Mouse (Mus musculus) urinary bladder, postnatal 25 days (tissue): ENCODE data around the gene Calr.

Experiments
- DNase-seq: peaks from one replicate; pipeline ENCODE4 v3.0.0; 2022; ENCODE audit warnings: low spot score

The Calr gene

DNA sequence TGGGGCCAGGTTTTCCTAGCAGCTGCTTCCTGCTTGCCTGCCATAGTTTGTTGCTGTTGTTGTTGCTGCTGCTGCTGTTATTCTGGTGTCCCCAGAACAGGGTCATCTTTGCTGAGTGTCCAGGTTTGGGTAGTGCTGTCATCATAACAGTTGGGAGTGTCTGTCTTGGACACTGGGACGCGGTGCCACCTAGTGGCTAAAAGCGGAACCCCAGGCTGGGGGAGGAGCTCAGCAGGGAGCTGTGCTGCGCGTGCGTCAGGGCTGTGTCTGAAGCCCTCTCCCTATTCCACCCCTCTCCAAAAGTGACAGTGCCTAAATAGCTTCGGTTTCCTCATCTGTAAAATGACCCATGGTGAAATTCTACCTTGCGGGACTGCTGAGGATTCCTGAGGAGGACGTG lies 31.2 kb downstream of the Calr start:
- DNase-seq: peak; percentile 99

DNA sequence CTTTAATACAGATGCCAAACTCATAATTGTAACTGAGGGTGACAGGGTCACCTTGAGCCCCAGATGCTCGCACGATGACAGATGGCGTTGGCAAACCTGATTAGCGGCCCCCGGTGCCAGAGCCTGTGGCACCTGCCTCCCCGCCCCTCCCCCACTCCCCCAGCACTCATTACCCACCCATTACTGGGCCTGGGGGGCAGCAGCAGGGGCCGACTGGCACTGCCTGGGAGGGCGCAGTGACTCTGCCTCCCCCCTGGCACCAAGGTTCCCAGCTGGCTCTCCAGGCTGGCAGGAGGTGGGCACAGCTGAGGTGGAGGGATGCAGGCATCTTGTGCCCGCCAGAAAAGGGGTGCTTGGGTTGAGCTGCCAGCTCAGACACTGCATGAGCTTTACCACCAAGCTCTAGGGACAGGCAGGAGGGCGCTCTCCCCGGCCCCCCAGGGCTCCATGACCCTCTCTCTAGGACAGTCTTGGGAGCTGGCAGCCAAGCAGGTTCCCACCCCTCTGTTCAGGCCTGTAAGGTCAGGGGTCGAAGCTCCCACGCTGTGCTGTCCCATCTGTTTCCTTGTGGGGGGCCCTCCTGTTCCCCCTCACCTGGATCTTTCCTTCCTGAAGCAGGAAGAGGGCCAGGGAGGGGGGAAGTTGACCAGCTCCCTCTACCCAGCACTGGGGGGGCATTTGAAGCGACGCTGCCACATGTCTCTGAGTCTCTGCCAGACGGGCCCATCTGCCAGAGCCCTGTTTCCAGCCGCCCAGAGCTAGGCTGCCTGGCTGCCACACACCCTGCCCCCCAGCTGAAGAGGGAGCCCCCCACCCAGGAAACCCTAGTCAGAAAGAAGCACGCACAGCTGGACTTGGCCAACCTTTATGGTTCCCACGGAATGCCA lies 31.9 kb downstream of the Calr start:
- no peak for DNase-seq

DNA sequence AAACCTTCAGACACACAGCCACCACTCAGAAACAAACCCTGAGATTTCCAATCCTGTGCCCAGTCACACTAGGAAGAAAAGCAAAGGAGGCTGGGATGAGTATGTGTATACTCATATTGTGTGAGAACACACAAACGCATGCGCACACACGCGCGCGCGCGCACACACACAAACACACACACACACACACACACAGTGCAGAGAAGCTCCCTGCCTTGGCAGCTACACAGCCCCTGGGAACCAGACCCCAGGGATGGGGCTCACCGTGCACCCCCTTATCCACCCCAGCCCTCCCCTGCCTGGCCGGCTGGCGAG lies 32.5 kb downstream of the Calr start:
- DNase-seq: no peak

DNA sequence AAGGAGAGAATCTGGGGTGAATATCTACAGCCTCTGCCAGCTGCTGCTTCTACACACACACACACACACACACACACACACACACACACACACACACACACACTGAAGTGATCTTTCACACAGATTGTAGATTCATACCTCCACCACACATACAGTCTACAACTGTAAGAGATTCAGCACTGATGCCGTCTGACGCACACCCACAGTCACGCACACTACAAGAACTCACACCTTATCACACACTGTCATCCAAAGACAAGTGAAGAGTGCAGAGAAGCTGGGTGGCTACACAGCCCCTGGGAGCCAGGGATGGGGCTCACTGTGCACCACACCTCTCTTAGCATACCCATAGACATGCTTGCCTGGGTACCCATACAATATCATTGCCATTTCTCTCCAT lies 32.9 kb downstream of the Calr start:
- DNase-seq: no peak

DNA sequence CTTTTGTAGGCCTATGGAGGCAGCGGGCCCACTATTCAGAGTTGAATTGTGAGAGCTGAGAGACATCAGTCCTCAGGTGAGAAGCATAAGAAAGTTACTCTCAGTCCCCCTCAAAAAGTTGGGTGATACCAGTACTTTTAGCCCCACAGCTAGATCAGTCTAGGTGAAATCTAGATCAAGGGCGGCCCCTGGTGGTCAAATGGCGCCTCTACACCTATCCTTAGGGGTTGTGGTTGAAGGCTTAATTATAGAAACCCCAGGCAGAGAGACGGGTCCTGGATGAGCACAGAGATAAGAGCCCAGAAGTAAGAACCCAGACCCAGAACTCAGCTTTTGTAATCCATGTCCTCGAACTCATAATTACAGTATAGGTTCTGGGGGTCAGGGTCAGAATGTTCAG lies 33.7 kb downstream of the Calr start:
- DNase-seq: peak; percentile 84

DNA sequence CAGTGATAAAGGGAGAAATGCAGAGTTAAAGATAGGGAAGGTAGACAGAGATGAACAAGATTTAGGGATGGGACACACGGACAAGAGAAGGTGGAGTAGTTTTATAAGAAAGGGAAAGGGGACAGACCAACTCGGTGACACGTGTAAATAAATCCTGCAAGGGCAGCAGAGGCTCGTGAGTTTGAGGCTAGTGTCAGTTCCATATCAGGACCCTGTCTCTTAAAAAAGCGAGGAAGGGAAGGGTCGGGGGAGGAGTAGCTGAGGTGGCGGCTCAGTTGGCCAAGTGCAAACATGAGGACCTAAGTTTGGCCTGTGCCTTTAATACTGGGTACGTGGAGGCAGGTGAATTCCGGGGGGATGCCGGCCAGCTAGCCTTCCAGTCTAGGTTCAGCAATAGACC lies 35.4 kb downstream of the Calr start:
- DNase-seq: no peak

DNA sequence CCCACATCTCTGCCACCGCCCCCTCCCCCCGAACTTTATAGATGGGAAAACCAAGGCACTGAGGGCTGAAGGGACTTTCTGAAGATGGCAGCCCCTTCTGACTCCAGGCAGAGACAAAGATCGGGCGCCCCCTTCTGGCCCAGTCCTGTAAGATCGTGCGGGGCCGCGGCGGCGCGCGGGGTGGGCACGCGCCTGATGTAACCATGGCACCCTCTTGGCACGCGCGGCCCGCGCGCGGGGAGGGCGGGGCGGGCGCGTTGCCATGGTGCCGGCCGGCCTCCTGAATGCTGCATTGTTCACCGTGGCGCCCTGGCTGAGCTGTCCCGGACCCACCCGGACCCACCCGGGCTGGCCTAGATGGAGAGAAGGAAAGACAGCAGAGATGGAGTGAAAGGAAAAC lies 35.8 kb downstream of the Calr start:
- DNase-seq: peak; percentile 94

DNA sequence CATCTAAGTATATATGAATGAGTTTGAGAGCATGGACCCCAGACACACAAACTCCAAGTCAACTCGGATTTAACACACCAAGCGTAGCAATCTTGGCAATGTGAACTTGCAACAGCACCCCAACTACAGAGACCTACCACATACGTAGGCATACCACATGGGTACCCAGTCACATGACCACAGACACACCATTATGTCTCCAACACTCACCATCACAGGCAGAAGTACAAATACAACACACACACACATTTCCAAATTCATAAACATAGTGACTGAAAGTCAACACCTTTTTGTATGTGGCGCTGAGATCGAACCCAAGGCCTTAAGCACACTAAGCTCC lies 36.8 kb downstream of the Calr start:
- no peak for DNase-seq

DNA sequence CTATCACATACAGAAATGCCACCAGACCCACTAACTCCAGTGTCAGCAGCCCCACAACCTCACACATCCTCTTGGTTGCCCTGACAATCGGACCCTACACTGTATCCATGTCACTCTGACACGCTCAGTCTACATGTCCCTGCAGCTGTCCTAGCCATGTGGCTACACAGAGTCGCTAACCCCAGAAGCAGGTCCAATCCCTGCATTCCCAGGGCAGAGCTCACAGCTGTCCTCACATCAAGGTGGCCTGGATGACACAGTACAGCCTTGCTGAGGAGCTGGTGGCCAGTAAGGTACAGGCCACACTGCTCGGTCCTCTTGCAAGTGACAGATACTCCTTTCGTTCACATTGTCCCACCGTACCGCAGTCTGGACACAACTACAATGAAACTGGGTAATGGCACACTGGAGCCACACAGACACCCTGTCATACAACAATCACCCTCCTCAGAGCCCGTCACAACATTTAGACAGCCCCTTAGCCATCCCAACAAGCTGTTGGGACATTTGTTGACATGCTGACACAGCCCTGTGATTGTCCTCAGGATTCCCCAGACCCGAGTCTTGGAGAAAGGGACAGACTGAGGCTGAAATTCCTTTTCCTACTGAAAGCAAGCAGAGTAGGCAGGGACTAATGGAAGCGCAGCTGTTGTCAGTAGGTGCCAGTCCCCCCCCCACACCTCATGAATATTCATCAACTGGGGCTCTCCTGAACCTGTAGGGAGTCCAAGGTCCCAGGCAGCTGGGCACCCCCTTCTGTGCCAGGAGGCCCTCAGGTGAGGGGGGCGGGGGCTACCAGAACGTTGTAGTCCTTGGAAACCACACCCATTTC lies 37.4 kb downstream of the Calr start:
- no peak for DNase-seq

DNA sequence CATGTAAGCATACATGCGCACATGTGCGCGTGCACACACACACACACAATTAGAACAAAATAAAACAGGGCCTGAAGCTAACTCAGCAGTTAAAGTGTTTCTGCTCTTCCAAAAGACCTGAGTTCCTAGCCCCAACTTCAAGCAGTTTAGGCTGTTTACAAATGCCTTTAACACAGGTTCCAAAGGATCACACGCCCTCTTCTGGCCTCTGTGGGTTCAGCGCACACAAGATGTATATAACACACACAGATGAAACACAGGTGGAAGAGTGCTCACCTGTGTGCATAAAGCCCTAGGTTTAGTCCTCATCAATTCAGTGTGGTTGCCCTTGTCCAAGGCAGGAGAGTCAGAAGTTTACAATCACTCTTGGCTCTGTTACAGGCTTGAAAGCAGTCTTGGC lies 40.7 kb downstream of the Calr start:
- DNase-seq: no peak

DNA sequence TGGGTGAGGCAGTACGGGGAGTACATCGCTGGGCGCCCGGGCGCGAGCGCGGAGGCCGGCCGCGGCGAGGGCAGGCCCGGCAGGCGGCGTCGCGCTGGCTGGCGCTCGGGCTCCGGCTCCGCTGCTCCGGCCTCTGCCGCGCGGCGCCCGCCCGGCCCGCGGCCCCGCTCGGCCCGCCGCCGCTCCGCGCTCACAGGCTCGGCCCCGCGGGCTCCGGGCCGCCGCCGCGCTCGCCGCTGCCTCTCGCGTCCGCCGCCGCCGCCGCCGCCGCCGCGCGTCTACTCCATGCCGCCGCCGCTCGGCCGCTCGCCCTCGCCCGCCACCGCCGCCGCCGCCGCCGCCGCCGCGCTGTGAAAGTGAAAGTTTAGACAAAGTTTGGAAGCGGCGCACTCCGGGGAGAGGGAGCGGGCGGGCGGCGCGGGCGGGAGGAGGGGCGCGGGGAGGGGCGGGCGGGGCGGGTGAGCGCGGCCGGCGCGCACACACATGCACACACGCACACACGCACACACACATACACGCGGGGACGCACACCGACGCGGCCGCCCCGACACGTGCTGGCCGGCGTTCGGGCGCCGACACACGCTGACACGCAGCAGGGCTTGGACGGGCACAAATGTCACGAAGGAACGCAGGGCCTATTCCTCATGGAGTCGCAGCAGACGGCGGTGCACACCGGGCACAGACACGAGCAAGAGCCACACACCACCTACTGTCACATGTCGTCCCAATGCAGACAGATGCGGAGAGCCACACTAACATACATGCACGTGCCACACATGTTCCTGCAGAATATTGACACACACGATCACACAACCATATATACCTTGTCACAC lies 46.5 kb downstream of the Calr start, which contains the start of gene Nfix:
Gene Nfix, minus strand, starts transcription at position 346 of the 833 bp plus-strand sequence.
- DNase-seq: peak; percentile 67

DNA sequence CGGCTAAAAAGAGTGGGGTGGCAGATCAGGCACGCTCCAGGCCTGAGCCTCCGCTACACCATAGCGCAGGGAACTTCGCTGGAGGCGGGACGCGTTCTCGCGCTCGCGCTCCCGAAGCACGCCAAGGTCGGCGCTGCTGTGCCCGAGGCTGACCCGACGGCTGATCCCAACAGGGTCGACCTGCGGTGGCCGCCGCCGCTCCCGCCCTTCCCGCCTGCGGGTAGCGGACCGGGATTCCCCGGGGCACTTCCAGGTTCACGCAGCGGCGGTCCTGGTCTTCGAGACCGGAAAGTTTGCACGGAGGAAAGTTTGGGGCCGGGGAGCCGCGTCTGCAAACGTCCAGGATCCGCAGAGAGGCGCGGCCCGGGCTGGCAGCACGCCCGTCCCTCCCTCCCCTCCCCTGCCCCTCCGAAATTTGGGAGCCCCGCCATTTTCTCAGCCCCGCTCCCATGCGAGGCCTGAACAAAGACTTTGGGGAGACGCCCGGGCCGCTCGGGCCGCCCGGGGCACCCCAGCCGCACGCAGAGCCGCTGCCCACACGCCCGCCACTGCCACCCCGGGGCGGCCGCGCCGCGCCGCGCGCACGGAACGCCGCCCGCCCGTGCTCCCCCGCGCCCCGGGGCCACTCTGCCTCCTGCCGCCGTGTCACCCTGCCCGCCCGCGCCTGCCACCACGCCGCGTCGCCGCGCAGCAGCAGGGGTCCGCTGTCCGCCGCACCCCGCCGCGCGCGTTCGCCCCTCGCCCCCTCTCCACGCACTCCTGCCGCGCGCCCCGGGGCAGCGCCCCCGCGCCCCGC lies 47.4 kb downstream of the Calr start:
- DNase-seq: peak; percentile 60

DNA sequence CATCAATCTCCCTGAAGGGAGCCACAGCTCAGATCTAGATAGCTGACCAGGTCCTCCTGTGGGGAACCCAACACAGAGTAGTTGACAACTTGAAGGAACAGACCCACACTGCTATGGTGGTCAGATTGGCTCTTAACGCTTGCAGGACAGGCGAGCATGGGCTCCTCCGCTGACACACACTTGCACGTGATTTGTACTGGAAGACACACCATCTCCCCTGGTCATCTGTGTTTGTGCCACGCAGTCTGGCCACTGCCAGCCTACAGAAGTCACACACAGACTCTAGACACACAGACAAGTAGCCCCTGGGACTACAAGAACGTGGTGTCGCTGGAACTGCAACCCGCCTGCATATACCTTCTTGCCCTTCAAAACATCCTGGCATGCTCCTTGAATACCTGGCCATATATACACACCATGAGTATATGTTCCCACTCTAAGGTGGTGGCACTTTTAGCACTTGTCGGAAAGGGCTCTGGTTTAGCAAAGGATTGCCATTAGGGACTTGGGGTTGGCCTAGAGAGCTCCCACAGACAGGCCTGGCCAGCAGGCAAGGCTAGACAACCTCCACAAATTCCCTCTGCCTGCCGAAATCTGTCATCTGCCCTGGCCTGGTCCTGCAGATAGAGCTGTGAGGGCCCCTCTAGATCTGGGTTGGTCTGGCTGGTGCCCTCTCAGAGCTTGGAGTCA lies 48.1 kb downstream of the Calr start:
- no peak for DNase-seq

DNA sequence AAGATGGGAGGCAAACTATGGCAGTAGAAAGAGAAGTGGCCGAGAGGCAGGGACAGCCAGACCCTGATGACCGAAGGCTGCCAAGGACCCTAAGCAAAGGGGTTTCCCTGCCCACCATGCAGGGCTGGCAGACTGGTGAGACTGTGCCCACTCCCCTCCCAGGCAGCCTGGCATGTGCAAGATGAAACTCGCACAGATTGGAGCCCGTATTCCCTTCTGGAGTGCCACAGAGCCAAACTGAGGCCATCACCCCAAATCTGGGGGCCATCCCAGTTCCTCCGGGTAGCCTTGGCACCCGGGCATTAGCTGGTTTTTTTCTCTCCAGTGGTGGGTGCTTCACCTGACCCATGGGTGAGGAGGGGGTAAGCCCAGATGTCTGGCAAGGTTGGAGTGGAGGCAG lies 48.8 kb downstream of the Calr start:
- no peak for DNase-seq

DNA sequence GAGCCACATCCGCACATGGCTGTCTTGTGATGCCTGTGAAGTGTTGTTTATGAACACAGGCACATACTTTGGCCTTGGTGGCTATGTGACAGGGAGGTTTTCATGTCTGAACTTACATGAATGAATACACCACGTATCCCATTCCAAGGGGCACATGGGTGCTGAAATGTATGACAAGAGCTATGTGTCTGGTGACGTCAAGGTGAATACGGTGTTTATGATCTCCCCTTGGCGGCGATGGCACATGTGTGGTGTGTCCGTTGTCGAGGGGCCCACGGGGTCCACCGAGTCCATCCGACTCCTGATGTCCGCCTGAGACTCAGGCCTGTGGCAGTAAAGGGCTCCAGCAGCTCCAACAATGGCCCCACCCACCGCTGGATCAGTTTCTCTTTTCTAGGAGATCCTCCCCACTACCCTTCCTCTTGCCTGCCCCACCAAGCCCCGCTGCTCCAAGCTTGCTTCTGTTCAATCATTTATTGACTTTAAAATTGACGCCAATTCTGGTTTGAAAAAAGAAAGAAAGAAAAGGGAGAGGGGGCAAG lies 49.4 kb downstream of the Calr start:
- DNase-seq: no peak

DNA sequence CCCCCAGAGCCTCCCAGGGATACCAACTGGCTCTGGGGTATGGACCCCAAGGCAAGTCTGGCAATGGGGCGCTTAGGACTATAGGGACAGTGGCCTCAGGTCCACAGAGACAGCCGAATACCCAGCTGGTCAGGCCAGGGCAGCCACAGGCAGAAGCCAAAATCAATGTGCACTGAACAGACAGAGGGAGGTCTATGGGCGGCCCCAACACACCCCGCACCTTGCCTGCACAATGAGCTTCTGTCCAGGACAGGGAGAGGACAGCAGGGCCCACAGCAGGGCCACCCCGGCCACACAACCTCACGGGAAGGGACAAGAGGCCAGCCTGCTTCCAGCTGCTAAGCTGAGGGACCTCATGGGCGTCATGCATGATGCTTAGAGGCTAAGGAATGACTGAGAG lies 52.2 kb downstream of the Calr start:
- DNase-seq: no peak

DNA sequence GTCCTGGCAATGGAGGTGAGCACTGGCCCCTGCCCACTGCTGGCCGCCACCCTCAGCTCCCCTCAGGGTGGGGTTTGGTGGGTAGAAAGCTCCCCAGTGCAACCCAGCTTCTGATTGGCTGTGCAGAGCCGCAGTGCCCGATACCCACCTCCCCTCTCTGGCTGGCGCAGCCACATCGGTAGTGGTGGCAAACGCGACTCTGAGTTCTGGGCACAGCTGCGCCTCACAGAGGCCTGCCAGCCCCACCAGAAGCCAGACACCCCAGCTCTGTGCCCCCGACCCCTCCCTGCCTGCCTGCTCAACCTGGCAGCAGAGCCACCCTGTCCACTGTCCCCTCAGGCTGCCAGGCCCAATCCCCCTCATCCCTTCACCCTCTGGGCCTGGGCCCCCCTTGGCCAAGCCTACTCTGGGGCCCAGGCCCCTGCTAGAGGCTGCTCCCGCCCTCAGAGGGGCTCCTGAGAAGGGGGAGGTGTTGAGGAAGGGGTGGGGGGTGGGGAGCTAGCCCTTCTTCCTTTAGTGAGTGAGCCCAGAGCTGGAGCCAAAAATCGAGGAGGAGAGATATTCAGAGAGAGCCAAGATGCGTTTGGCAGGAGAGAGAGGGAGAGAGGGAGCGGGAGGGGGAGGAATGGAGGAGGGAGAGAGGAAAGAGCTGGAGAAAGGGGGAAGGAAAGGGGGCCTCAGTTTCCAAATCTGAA lies 52.8 kb downstream of the Calr start:
- DNase-seq: no peak

DNA sequence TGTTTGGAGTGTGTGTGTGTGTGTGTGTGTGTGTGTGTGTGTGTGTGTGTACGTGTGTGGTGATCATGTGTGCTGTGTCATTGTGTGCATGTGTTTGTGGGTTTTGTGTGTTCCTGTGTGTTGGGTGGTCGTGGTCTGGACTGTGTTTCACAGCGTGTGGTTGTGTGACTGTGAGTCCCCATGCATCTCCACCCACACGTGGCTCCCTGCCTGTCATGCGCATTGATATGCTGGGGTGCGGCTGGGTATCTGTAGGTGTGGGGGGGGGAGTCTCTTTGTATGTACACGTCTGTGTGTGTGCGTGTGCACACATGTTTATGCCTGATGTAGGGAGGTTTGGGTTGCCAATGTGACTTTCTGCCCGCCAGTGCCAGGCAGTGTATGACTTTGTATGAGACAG lies 53.6 kb downstream of the Calr start:
- DNase-seq: no peak

DNA sequence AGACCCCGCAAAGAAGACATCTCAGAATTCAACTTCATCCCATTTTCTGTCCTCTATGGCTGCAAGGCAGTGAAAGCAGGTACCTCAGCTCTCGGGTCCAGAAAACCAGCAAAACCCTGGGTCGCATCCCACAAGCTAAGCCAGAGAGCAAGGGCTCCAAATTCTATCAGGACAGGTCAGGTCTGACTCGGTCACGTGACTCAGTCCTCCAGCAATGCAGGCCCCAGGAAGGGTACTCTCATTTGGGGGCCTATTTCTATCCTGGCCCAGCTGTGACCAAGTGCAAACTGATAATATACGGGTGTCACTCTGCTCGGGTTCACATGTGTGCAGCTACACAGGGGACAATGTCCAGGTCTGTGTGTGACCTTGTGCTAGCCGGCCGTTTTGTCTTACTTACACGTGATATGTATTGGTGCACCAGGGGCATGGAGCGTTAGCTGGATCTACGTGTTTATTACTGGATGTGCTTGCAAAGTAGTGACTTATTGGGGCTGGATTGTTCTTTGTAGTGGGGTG lies 54.2 kb downstream of the Calr start:
- DNase-seq: no peak
